Mouse (Mus musculus) cerebellum, adult 11-12 months (tissue): Measurements from ENCODE around the gene Myh10.

ENCODE experiments used
- DNase-seq: peaks from one replicate; pipeline ENCODE4 v3.0.0; 2022

Myh10 gene

DNA sequence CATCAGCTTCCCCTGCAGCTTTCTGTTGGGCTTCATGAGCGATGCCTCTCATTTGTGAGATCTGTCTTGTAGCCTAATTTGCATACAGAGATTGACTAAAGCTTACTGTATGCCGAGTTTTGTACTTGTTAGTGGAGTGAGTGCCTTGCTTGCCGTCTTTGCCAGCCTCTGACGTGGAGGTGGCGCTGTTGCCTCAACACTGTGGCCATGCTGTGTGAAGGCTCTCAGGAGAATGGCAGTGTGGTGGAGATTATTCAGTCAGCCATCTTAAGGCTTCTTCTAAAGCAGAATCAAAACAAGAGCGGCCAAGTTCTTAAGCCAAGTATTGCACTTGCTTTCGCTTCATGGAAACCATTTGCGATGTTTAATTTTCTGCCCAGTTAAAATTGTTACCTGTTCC, 59.6 kb downstream of the Myh10 start:
- peak; percentile 40 for DNase-seq

DNA sequence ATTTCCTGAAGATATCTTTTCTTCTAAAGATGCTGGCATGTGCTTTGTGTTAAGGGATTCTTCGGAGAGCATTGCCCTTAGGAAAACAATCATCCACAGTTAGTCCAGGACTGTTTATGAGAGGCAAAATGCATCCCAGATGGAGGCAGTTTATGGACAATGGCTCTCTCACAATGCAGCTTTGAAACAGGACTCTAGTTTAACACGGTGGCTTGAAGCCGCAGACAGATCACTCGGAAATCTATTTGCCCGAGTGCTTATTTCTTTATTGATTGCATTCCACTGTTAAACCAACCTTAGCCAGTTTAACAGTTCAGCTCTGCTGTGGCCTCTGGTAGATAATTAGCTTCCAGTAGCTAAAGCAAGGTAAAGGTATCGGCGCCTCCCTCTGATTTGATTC, 62.9 kb downstream of the Myh10 start:
- no peak for DNase-seq

DNA sequence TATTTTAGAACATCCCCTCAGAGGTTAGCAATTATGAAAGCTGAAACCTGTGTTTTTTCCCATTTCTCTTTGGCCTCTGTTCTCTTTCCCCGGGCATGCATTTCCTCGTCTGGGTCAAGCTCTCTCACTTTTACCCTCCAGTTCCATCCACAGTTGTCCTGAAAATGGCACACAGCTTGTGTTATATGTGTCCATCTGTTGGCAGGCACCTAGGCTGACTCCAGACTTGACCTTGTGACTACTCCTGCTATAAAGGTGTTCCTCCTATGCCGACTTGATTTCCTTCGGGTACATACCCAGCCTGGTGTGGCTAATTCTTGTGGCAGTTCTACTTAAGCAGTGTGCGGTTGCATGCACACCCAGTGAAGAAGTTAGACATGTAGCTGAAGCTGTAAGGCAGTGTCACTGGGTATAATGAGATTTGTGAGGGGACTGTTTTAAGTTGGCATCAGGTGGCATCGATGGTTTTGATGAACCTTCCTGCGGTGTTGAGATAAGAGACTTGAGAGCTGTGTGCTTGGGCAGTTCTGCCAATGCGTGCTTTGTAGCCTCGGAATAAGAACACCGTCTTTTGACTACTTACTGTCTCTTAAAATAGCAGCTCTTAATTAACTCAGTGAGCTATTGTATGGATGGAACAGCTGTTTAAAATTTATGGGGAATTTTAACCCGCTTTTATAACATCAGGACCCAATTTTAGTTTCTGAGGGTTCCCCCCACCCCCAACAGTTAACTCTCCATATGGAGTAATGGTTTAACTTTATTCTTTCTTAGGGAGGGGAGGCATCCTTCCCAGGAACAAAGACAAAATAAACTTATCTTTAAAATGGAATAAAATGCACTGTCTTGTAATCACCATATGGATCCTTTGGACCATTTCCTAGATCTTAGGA, 65.3 kb downstream of the Myh10 start:
- peak; percentile 64 for DNase-seq

GRCm38 (mm10) chr11:68759691-68760090, 68.3 kb downstream of the Myh10 start:
- peak; percentile 88 for DNase-seq

GRCm38 (mm10) chr11:68761155-68761554, 69.8 kb downstream of the Myh10 start:
- no peak for DNase-seq

DNA sequence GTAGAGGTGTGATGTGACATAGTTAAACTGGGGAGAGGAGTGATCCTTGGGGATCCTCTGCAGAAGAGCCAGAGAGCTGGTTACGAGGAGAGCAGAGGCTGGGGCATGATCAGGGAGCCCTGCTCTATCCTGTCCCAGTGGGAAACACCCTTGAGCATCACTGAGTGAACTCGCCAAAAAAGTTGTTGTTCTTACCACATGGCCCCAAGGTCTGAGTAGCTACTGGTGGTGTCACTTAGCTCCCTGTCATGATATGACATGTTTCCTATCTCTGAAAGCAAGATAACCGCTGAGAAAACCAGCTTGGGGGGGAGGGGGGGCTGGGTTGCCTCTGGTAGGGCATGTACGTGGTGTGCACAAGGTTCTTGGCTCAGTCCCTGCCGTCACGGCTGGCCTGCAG, 70.3 kb downstream of the Myh10 start:
- no peak for DNase-seq

GRCm38 (mm10) chr11:68764622-68765021, 73.3 kb downstream of the Myh10 start:
- DNase-seq: peak; percentile 91

DNA sequence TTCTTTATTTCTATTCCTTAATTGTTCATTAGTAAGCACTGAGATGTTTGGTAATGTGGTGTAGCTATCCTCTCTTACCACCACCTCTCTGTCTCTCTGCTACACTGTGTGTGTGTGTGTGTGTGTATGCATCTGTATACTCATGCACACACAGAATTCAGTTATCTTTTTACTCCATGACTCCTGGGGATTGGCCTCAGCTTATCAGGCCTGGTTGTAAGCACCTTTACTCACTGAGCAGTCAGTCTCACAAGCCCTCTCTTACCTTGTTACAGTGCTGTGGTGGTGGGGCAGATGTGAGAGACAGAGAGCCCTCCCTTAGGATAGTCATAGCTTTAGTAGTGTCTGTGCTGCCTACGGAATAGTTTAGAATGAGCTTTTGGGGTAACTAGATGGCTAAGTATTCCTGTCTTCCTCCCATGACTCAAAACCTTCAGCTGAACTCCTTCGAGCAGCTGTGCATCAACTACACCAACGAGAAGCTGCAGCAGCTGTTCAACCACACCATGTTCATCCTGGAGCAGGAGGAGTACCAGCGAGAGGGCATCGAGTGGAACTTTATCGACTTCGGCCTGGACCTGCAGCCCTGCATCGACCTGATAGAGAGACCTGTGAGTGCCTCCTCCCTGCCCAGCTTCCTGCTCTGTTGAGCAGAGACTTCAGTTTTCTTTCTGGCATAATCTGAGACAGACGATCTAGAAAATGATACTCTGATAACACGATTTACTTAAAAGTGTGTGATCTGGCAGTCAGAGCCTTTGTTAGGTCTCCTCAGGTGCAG, 76.6 kb downstream of the Myh10 start:
- no peak for DNase-seq

DNA sequence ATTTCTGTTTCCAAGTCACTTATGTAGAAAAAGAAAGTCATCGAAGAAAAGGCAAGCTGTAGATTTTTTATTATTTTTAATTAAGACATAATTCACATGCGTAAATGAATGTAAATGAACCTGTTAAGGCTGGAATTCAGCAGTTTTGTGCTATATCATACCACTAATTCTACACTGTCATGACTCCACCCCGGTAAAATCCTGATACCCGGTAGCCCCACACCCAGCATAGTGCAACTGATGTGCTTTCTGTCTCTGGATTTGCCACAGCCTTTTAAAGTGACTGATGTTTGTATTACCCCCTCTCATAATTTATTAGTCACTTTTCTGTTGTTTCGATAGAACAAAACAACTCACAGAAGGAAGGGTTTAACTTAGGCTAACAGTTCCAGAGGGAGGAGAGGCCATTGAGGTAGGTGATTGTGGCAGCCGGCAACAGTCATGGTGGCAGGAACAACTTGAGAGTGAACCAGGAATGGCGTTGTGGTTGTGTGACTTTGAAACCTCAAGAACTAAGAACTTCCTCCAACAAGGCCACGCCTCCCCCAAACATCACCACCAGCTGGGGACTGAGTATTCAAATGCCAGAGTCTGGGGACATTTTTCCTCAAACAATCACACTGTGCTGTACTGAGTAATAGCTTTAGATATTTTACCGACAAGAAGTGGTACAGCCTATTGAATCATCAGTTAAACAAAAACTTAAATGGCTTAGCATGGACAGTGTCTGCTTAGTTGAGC, 78.6 kb downstream of the Myh10 start:
- no peak for DNase-seq

DNA sequence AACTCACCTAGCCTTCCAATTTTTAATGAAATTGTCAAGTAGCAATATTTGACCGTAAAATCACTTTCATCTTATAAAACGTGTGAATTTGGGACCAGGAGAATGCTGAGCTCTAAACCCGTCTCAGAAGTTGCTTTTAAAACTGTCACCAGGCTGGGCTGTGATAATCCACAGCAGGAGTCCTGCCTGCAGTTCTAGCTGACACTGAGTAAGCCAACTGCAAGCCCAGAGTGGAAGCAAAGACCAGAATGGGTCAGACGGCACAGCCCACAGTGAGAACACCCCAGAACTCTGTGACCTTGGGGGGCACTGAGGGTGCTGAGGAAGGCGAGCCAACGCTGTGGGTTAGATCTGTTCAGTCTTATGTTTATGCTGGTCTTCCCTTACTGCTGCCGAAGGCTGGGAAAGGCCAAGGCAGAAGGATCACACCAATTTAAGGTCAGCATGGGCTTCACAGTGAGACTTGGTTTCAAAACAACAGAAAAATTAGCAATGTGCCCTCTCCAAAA, 84.8 kb downstream of the Myh10 start:
- DNase-seq: peak; percentile 33

DNA sequence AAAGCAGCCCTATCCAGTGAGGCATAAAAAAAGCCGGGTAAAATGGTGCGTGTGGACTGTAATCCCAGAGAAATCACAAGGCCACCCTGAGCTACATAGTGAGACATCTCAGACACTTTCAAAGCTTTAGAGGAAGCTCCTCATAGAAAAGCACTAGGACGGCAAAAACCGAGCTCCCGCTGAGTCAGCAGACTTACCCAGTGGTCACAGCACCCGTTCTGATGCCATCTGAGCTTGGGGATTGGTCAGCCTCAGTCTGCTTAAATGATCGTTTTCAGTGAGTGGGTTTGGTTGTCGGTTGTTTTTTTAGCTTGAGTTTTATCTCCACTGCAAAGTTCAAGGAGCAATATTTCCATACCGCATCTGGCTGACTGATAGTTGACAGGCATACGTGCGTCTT, 86.6 kb downstream of the Myh10 start:
- DNase-seq: no peak

- peak; percentile 33 for DNase-seq
Observed at GRCm38 (mm10) chr11:68778855-68779254, 87.5 kb downstream of the Myh10 start.

GRCm38 (mm10) chr11:68779735-68780465, 88.5 kb downstream of the Myh10 start:
- DNase-seq: peak; percentile 42

DNA sequence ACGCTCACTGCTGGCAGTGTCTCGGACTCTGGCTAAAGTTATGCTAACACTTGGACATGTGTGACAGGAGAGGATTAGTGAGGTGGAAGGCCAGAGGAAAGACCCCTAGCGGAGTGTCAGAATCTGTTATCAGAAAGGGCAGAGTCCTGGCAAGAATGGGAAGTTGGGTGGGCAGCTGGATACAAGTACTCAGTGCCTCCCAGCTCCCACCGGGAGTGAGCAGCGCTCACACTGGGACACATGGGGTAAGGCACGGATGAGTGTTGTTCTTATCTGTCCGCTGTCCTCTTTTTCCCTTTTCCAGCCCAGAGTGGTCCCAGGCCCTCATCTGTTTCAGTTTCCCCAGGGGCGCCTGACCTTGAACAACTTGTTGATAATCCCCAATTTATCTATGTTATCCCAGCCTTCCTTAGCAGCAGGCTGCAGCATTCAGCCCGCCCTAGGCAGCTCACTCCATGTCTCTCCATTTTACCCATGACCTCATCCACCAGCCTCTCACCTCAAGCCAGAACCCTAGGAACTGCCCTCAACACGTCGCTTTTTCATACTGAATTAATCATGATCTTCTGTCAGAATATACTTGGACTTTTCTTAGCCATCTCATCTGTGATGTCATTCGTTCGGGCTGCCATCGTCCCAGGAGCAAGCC, 89.2 kb downstream of the Myh10 start:
- DNase-seq: peak; percentile 28

DNA sequence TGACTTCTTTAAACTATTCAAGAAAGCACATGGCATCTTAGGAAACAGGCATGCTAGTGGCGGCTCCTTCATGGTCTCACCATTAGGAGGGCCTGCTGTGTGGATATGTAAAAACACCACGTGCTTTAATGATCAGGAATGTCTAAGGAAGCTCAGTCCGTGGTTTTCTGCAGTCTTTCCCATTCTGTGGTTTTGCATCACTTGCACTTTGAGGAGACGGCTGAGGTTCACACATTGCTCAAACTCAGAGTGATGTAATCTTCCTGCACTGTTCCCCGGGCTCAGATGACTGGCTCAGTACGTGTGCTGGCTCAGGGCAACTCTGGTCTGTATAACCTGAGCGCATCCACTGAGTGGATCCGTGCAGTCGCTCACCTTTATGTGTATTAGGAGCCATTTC, 91.0 kb downstream of the Myh10 start:
- DNase-seq: no peak

- no peak for DNase-seq
Observed at GRCm38 (mm10) chr11:68785813-68786212, 94.5 kb downstream of the Myh10 start.

GRCm38 (mm10) chr11:68787222-68787621, 95.9 kb downstream of the Myh10 start:
- DNase-seq: no peak

DNA sequence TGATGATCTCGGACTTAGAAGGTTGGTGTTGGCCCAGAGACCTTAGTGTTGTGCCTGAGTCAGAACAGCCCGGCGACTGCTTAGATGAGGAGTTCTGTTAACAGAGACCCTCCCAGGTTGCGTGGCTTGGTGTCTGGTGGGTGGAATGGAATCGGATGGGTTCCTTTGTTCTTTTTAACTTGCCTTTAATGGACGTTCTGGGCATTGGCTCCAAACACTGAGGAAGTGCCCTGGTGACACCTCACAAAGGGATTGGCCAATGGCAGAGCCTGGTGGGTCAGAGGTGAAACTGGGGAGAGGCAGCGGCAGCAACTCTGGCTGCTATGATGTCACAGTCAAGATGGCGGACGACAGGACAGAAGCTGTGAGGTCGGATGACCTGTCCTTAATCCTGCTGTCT, 99.4 kb downstream of the Myh10 start:
- no peak for DNase-seq

GRCm38 (mm10) chr11:68791794-68792193, 100.4 kb downstream of the Myh10 start:
- no peak for DNase-seq

GRCm38 (mm10) chr11:68798258-68798657, 106.9 kb downstream of the Myh10 start:
- no peak for DNase-seq

DNA sequence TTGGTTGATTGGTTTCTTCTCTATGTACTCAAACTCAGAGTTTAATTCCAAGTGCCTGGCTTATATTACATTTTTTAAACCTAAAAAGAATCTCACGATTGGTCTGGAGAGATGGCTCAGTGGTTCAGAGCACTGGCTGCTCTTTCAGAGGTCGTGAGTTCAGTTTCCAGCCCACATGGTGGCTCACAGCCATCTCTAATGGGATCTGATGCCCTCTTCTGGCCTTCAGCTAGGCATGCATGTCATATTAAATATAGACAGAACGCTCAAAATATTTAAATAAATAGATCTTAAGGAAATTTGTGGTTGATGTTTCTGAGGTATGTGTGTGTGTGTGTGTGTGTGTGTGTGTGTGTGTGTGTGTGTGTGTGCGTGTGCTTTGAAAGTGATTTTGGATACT, 113.8 kb downstream of the Myh10 start:
- no peak for DNase-seq

GRCm38 (mm10) chr11:68807787-68808186, 116.4 kb downstream of the Myh10 start:
- peak; percentile 67 for DNase-seq
